Mouse (Mus musculus) erythroblast, embryonic 14.5 days (primary cell): ENCODE measurements at regions not wholly inside any gene's neighbourhood (a gene's known extent, or its start where the extent isn't known, plus 50 kb on each side); places are given as distances from the start of the nearest gene placed in this dataset.

Experiments
- GATA1 ChIP-seq: IDR thresholded peaks from 2 replicates; pipeline ENCODE4 v1.6.1; 2012; ENCODE audit warnings: low read length, inconsistent platforms, mixed read lengths
- TAL1 ChIP-seq: IDR thresholded peaks from 3 replicates; pipeline ENCODE4 v1.6.1; 2012; ENCODE audit warnings: low read length, inconsistent platforms, mixed read lengths

GRCm38 (mm10) chr4:105994390-105994798, 204.7 kb downstream of the Gm12728 start:
- TF ChIP-seq GATA1 (no peak), TAL1 (no peak)
